Mouse (Mus musculus) intestine, embryonic 16.5 days (tissue): Measurements from ENCODE around the gene S100a4. TPM values are rescaled to one million over a fixed set of nuclear protein-coding genes. Genes with fewer than 3 reads are reported as not detected.

Source experiments
- ATAC-seq: fragments of 200-750 bp; cut with Nextera tagmentation; 2 replicates; pipeline ENCODE4 v1.8.0; 2017; ENCODE audit warnings: moderate TSS enrichment, moderate library complexity
- H3K27ac ChIP-seq: fragments of 300-500 bp; sonication (generic); 2 replicates; pipeline ENCODE4 v1.5.1; 2014; ENCODE audit warnings: mild to moderate bottlenecking, low read length
- H3K27me3 ChIP-seq: fragments of 300-500 bp; sonication (generic); replicated peaks from 2 replicates; pipeline ENCODE4 v1.6.1; 2014; ENCODE audit warnings: low read length, control low read depth, mixed read lengths; ENCODE audit not compliant: control insufficient read depth, insufficient read depth
- H3K36me3 ChIP-seq: fragments of 300-500 bp; sonication (generic); 2 replicates; pipeline ENCODE4 v1.6.1; 2014; ENCODE audit warnings: low read length, control low read depth; ENCODE audit not compliant: control insufficient read depth, insufficient read depth
- H3K4me1 ChIP-seq: fragments of 300-500 bp; sonication (generic); 2 replicates; pipeline ENCODE4 v1.6.1; 2014; ENCODE audit warnings: low read length, control low read depth, mixed read lengths; ENCODE audit not compliant: control insufficient read depth, insufficient read depth
- H3K4me2 ChIP-seq: fragments of 300-500 bp; sonication (generic); 2 replicates; pipeline ENCODE4 v1.6.1; 2014; ENCODE audit warnings: low read depth, low read length, control low read depth
- H3K4me3 ChIP-seq: fragments of 300-500 bp; sonication (generic); 2 replicates; pipeline ENCODE4 v1.5.1; 2014; ENCODE audit warnings: mild to moderate bottlenecking, low read length
- H3K9ac ChIP-seq: fragments of 300-500 bp; sonication (generic); 2 replicates; pipeline ENCODE4 v1.6.1; 2014; ENCODE audit warnings: low read depth, low read length
- H3K9me3 ChIP-seq: fragments of 300-500 bp; sonication (generic); 2 replicates; pipeline ENCODE4 v1.6.1; 2016; ENCODE audit warnings: low read length, control low read depth; ENCODE audit not compliant: control insufficient read depth
- WGBS: fragments of 180-500 bp; shearing (Covaris S2); extraction: QIAGEN DNeasy Blood & Tissue Kit; methylation state at CpG from one replicate; pipeline ENCODE4 v1.1.7; 2014; 5-methylcytosine and 5-hydroxymethylcytosine counted together
- polyA plus RNA-seq: library from polyadenylated mRNA; unstranded; fragments of >200 nt; fragmentation: Nextera tagmentation; extraction: Ambion mirVana; gene quantifications from 2 replicates; pipeline ENCODE4 v1.2.1, GENCODE M21; 2015

S100a4 gene
- polyA plus RNA-seq, 1 experiment from 2014 or later: 4.0 TPM

DNA sequence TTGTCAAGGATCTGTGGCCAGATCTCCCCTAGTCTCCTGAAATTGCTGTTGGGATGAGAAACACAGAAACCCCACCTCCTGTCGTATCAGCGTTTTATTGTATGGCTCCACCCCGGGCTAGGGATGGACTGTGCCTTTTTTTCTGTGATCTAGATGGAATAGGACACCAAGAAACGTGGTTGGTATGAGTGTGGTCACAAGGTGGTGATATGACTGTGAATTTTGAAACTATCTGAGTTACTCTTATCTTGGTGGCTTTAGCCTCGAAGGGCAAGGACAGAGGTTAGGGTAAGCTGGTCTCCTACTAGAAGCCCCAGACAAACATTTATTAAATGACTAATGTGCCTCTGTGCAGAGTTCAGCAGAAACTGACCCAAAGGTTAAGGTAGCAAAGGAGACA, 8.0 kb upstream of the S100a4 start:
- no peak overlapping the region for H3K9ac ChIP-seq
- H3K4me3 ChIP-seq: no peak overlapping the region
- no peak overlapping the region for H3K4me2 ChIP-seq
- no peaks in the 10 kb centered on the region for H3K9me3 ChIP-seq
- WGBS: 49% methylated on average over 5 of the region's 5 CpGs
- peak; percentile 69 for ATAC-seq
- no peak overlapping the region for H3K27ac ChIP-seq
- no peaks in the 10 kb centered on the region for H3K36me3 ChIP-seq
- H3K4me1 ChIP-seq: no peaks in the 10 kb centered on the region
- H3K27me3 ChIP-seq: no peaks in the 10 kb centered on the region

DNA sequence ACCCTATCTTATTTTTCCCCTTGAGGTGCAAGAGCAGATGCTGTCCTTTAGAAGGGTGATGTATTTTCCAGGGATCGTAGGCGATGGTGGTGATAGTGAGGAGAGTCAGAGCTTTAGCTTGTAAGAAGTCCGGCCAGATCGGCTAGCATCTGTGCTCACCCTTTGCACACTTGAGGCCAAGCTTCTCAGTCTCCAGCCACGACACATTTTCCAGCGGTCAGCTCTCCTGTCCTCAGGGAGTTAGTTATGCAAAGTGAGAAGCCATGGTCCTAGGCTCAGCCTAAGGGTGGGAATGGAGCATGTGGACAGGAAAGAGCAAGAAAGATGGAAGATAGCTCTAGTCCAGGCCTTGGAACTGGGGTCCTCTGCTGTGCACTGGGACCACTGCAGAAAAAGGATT, 6.8 kb upstream of the S100a4 start:
- Histone ChIP-seq H3K4me2 (no peak overlapping the region), H3K9me3 (no peaks in the 10 kb centered on the region), H3K27me3 (no peaks in the 10 kb centered on the region), H3K36me3 (no peaks in the 10 kb centered on the region), H3K4me1 (no peaks in the 10 kb centered on the region), H3K4me3 (no peak overlapping the region), H3K27ac (no peak overlapping the region), H3K9ac (no peak overlapping the region)
- WGBS: 90% methylated on average over 6 of the region's 6 CpGs
- ATAC-seq: no peak

DNA sequence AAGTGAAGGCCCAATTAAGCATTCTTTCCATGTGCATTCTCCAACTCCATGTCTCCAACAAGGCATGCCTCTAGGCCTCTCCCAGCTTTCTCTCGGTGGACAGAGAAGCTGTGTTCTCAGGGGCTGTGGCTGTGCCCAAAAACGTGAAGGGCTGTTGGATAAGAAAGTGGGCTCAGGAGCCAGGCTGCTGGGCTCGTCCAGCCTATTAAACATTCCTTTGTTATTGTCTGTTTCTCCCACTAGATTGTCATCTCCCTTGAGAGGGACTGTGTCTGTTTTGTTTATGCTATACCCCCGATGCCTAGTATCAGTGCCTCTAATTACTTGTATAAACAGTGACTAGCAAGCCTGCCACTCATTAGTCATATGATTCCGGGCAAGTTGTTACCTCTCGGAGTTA, 5.8 kb upstream of the S100a4 start:
- no peak overlapping the region for H3K27ac ChIP-seq
- H3K27me3 ChIP-seq: no peaks in the 10 kb centered on the region
- H3K36me3 ChIP-seq: no peaks in the 10 kb centered on the region
- H3K4me1 ChIP-seq: no peaks in the 10 kb centered on the region
- ATAC-seq: no peak
- H3K4me2 ChIP-seq: no peak overlapping the region
- 35% methylated on average over 6 of the region's 6 CpGs for WGBS
- no peak overlapping the region for H3K4me3 ChIP-seq
- H3K9me3 ChIP-seq: no peaks in the 10 kb centered on the region
- no peak overlapping the region for H3K9ac ChIP-seq

DNA sequence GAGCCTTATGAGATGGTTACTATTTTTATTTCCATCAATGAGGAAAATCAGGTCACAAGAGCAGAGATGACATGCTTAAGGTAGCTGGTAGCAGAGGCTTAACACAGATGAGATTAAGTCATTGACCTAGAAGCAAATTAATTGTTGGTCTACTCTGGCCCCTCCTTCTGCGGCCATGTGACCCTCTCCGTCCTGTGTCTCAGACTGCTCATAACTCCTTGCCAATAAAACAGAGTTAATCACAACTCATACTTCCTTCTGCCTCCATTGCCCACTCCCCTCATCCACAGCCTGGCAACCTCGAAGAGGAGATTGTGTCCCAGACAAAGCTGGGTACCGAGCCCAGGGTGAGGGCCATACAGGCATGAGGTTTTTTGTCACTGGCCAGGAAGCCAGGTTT, 5.4 kb upstream of the S100a4 start:
- no peaks in the 10 kb centered on the region for H3K4me1 ChIP-seq
- H3K9ac ChIP-seq: no peak overlapping the region
- no peak overlapping the region for H3K27ac ChIP-seq
- no peaks in the 10 kb centered on the region for H3K27me3 ChIP-seq
- WGBS: 73% methylated on average over 4 of the region's 4 CpGs
- no peak overlapping the region for H3K4me2 ChIP-seq
- H3K36me3 ChIP-seq: no peaks in the 10 kb centered on the region
- no peak overlapping the region for H3K4me3 ChIP-seq
- ATAC-seq: no peak
- no peaks in the 10 kb centered on the region for H3K9me3 ChIP-seq

DNA sequence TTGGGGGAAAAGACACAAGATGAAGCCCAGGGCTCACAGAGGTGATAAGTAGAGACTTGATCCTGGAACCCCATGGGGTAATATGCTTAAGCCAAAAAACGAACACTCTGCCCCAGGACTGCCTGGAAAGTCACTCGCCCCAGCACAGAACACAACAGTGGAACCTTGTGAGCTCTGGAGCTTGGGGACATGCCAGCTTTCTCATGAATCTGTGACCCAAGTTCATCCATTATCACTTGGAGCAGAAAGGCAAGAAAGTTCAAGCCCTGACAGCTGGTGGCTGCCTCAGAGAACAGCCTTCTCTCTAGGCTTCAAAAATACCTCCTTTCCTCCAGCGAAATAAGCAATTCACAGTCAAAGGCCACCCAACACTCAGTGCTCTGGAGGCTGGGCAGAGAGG, 4.2 kb upstream of the S100a4 start:
- WGBS: 71% methylated on average over 3 of the region's 3 CpGs
- Histone ChIP-seq H3K9me3 (no peaks in the 10 kb centered on the region), H3K36me3 (no peaks in the 10 kb centered on the region), H3K27me3 (no peaks in the 10 kb centered on the region), H3K27ac (no peak overlapping the region), H3K9ac (no peak overlapping the region), H3K4me2 (no peak overlapping the region), H3K4me1 (peaks cover 5% of the 10 kb centered on the region), H3K4me3 (no peak overlapping the region)
- ATAC-seq: no peak

DNA sequence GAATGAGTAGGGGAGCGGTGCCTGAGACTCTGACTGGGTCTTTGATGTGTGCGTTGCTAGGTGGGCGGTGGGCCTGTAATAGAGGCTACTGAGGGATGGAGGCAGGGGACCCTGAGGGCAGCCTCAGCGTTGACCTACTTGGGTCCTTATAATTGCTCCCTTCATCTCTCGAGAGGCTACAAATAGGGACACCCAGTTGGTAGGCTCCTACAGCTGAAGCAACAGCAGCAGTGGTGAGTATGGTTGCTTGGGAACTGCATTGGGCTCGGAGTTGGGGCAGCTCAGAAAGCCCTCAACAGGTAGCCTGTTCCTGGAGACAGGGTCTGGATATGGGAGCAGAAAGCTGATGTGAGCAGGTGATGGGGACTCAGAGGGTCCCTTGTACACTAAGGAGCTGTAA, 3.5 kb upstream of the S100a4 start:
- Histone ChIP-seq H3K4me2 (no peak overlapping the region), H3K4me1 (peaks cover 12% of the 10 kb centered on the region), H3K9ac (no peak overlapping the region), H3K4me3 (no peak overlapping the region), H3K27me3 (no peaks in the 10 kb centered on the region), H3K36me3 (no peaks in the 10 kb centered on the region), H3K27ac (no peak overlapping the region), H3K9me3 (no peaks in the 10 kb centered on the region)
- ATAC-seq: no peak
- 89% methylated on average over 6 of the region's 6 CpGs for WGBS

DNA sequence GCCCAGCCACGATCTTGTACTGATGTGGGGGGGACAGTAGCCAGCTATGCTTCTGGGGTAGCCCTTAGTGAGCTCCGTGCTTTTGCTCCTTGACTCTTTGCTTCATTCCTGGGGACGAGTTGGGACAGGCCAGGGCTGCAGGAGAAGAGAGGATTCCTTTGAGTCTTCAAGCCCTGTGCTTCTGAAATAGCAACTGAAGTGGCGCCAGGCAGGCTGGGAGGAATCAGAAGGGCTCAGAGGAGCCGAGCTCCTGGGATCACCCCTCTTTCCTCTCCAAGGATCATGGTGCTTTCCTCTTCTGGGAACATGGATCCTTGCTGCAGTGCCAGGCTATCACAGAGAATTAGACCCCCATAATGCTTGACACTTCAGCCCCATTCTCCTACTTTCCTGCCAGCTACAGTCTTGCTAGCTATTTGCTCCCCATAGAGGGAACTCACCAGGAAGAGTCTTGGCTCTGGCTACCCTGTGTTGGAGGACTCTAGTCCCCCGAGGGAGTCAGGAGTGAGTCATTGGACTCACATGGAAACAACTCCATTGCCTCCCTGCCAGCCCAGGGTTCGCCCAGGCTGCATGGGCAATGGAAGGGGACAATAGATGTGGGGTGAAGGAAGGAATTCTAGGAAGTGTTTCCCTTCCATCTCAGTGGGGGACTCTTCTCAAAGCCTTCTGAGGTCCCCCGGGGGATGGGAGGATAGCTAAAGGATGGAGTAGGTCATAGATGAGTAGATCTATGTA, 2.9 kb upstream of the S100a4 start:
- H3K4me1 ChIP-seq: peaks cover 16% of the 10 kb centered on the region
- H3K9me3 ChIP-seq: no peaks in the 10 kb centered on the region
- no peak for ATAC-seq
- no peaks in the 10 kb centered on the region for H3K36me3 ChIP-seq
- no peaks in the 10 kb centered on the region for H3K27me3 ChIP-seq
- no peak overlapping the region for H3K9ac ChIP-seq
- no peak overlapping the region for H3K27ac ChIP-seq
- WGBS: 77% methylated on average over 8 of the region's 8 CpGs
- H3K4me3 ChIP-seq: no peak overlapping the region
- no peak overlapping the region for H3K4me2 ChIP-seq

DNA sequence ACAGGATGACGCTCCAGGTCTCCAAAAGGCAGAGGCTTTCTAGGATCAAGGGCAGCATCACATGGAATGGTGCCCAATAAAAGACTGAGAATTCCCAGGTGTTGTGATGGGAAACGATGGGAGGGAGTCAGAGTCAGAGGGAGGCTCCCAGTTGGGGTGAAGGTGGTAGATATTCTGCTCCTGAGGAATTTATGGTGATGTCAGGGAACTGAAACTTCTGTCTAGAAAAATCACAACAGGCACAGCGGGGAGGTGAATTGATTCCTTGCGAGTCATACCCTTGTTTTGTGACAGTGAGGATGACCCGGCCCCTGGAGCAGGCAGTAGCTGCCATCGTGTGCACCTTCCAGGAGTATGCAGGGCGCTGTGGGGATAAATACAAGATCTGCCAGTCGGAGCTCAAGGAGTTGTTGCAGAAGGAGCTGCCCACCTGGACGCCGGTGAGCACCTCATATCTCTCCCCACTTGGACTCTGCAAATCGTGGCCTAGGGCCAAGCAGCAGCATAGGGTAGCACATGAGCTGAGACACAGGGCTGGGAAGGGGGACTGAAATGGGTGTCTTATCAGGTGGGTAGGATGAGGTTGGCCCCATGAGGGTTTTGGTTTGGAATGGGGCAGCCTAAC, 2.0 kb upstream of the S100a4 start, which contains the start of gene Gm42674:
Gm42674 (plus strand) TSS at position 419 of the 625 bp plus-strand sequence.
- no peak within 1 kb of the TSS for H3K27ac ChIP-seq
- no peak within 1 kb of the TSS for H3K4me2 ChIP-seq
- no peaks in the 10 kb centered on the region for H3K27me3 ChIP-seq
- no peak within 1 kb of the TSS for H3K9ac ChIP-seq
- H3K9me3 ChIP-seq: no peaks in the 10 kb centered on the region
- no peaks in the 10 kb centered on the region for H3K36me3 ChIP-seq
- H3K4me3 ChIP-seq: no peak within 1 kb of the TSS
- WGBS: 79% methylated on average over 11 of the region's 11 CpGs
- H3K4me1 ChIP-seq: peaks cover 18% of the 10 kb centered on the region
- ATAC-seq: no peak

DNA sequence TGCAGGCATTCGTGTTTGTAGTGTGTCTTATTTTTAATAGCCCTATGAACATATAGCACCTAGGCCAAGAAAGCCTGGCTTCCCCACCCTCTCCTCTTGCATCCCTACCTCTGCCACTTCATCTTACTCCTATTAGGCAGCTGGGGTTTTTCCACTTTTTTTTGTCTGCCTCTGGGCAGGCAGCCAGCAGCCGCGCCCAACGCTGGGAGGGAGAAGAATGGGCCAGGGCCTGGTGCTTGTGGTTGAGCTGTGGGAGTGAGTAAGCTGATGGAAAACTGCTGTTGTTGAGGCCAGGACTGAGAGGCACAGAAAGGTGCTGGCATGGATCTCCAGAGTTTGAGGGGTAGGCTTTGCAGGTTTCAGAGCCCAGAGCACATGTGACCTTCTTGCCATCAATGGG, 845 bp downstream of the S100a4 start:
- WGBS: 31% methylated on average over 4 of the region's 4 CpGs
- no peaks in the 10 kb centered on the region for H3K36me3 ChIP-seq
- H3K9me3 ChIP-seq: no peaks in the 10 kb centered on the region
- H3K27ac ChIP-seq: peak overlapping the region; percentile 61
- peaks cover 21% of the 10 kb centered on the region for H3K4me1 ChIP-seq
- no peak overlapping the region for H3K4me3 ChIP-seq
- H3K27me3 ChIP-seq: no peaks in the 10 kb centered on the region
- H3K9ac ChIP-seq: no peak overlapping the region
- H3K4me2 ChIP-seq: no peak overlapping the region
- peak; percentile 61 for ATAC-seq
